Mouse (Mus musculus): ENCODE data around the gene Higd1a.

Higd1a gene

GRCm38 (mm10) chr9:121858153-121858488 lies at the start of gene Higd1a:
Gene Higd1a, minus strand, starts transcription at chr9:121858362.
- in situ Hi-C loops (cut with MboI, MseI), result no loop called here

- in situ Hi-C loops (cut with MboI, MseI), result no loop called here
These were observed 49.4 kb upstream of the Higd1a start for GRCm38 (mm10) chr9:121907356-121908070.

- in situ Hi-C loops (cut with MboI, MseI), result no loop called here
These were observed 48.3 kb upstream of the Higd1a start for GRCm38 (mm10) chr9:121906456-121906855.

- in situ Hi-C loops (cut with MboI, MseI), result no loop called here
These were observed 47.5 kb upstream of the Higd1a start for GRCm38 (mm10) chr9:121905556-121906185.

GRCm38 (mm10) chr9:121904946-121905345 lies 46.8 kb upstream of the Higd1a start:
- in situ Hi-C loops (cut with MboI, MseI), result no loop called here

GRCm38 (mm10) chr9:121904319-121904718 lies 46.2 kb upstream of the Higd1a start:
- in situ Hi-C loops (cut with MboI, MseI), result no loop called here

GRCm38 (mm10) chr9:121903476-121904305 lies 45.5 kb upstream of the Higd1a start:
- in situ Hi-C loops (cut with MboI, MseI), result no loop called here

GRCm38 (mm10) chr9:121901710-121902700 lies 43.8 kb upstream of the Higd1a start:
- in situ Hi-C loops (cut with MboI, MseI), result no loop called here

- in situ Hi-C loops (cut with MboI, MseI), result no loop called here
These were observed 42.2 kb upstream of the Higd1a start for GRCm38 (mm10) chr9:121900282-121900855.

GRCm38 (mm10) chr9:121899306-121899705 lies 41.1 kb upstream of the Higd1a start:
- in situ Hi-C loops (cut with MboI, MseI), result no loop called here

- in situ Hi-C loops (cut with MboI, MseI), result no loop called here
These were observed 40.1 kb upstream of the Higd1a start, which contains the start of gene Ackr2 for GRCm38 (mm10) chr9:121898245-121898644. Gene Ackr2, plus strand, starts transcription at chr9:121898355.

GRCm38 (mm10) chr9:121896820-121897219 lies 38.7 kb upstream of the Higd1a start:
- in situ Hi-C loops (cut with MboI, MseI), result no loop called here

- in situ Hi-C loops (cut with MboI, MseI), result no loop called here
These were observed 37.3 kb upstream of the Higd1a start for GRCm38 (mm10) chr9:121895392-121895993.

- in situ Hi-C loops (cut with MboI, MseI), result no loop called here
These were observed 36.3 kb upstream of the Higd1a start for GRCm38 (mm10) chr9:121894447-121894846.

- in situ Hi-C loops (cut with MboI, MseI), result no loop called here
These were observed 34.0 kb upstream of the Higd1a start for GRCm38 (mm10) chr9:121892057-121892687.

GRCm38 (mm10) chr9:121891301-121891700 lies 33.1 kb upstream of the Higd1a start:
- in situ Hi-C loops (cut with MboI, MseI), result no loop called here

- in situ Hi-C loops (cut with MboI, MseI), result no loop called here
These were observed 32.3 kb upstream of the Higd1a start for GRCm38 (mm10) chr9:121890441-121890941.

- in situ Hi-C loops (cut with MboI, MseI), result no loop called here
These were observed 31.8 kb upstream of the Higd1a start for GRCm38 (mm10) chr9:121889927-121890440.

GRCm38 (mm10) chr9:121882015-121882457 lies 23.9 kb upstream of the Higd1a start:
- in situ Hi-C loops (cut with MboI, MseI), result no loop called here
